Mouse (Mus musculus) megakaryocyte-erythroid progenitor cell, adult 5 weeks (primary cell): Measurements from ENCODE around the gene Ano6. TPM values are rescaled to one million over a fixed set of nuclear protein-coding genes. Genes with fewer than 3 reads are reported as not detected.

Source experiments
- polyA plus RNA-seq: library from polyadenylated mRNA; stranded (reverse); fragments of >175 nt; gene quantifications from 2 replicates; pipeline ENCODE4 v1.2.3, GENCODE M21; 2012

Ano6 gene
- 7.4 and 8.4 TPM in 2 replicates for polyA plus RNA-seq

GRCm38 (mm10) chr15:95790529-95791071 lies at the start of gene Ano6:
Gene Ano6 (plus strand): TSS chr15:95790843.

Other genes starting within 250 kb of the Ano6 start
- 0.02 TPM in 1 of 2 replicates, not detected in the other for gene Dbx2, start 134.9 kb upstream of the Ano6 start, polyA plus RNA-seq